In genomic region chr13:20123975-20124374, GRCm38 (mm10) we compare ENCODE assay signal across 21 mouse cellular contexts. TPM values are rescaled to one million over a fixed set of nuclear protein-coding genes. Genes with fewer than 3 reads are reported as not detected.
DNase-seq lines count a peak whose midpoint lies in the region; ATAC-seq and TF ChIP-seq lines count a peak whose summit lies in the region.
"Had no signal": no experiment of that assay in that cellular context is flagged by ENCODE, and none has a peak within 500 bp of the region (broad histone marks: within the 10 kb centered on the region; RNA-seq: fewer than 3 reads in every experiment).

No protein-coding gene starts in this region.

- H3K27me3 ChIP-seq in lung, embryonic 15.5 days = no peaks in the 10 kb centered on the region
- no peaks in the 10 kb centered on the region for H3K27me3 ChIP-seq in lung, postnatal 0 days (replicated peaks; ENCODE audit: insufficient read depth, low read length)
- H3K27me3 ChIP-seq in small intestine, adult 2 months (ENCODE audit: control insufficient read depth, insufficient read depth, low read length) = no peaks in the 10 kb centered on the region
- H3K27me3 ChIP-seq: embryonic facial prominence, embryonic 13.5 days; hindbrain, embryonic 12.5 days had no signal

- no peak overlapping the region for H3K4me2 ChIP-seq in lung, embryonic 15.5 days
- H3K4me2 ChIP-seq in lung, postnatal 0 days (replicated peaks; ENCODE audit: low read depth, low read length) = no peak overlapping the region
- H3K4me2 ChIP-seq: embryonic facial prominence, embryonic 13.5 days; hindbrain, embryonic 12.5 days had no signal

- H3K27ac ChIP-seq in lung, embryonic 15.5 days = peak overlapping the region; percentile 59; the same call in 1 of the 2 replicates
- no peak overlapping the region for H3K27ac ChIP-seq in lung, postnatal 0 days (ENCODE audit: low read length)
- H3K27ac ChIP-seq in small intestine, adult 2 months (ENCODE audit: insufficient read depth, low read depth, low read length) = peak overlapping the region; percentile 48
- H3K27ac ChIP-seq: embryonic facial prominence, embryonic 13.5 days; heart, embryonic 10.5 days; hindbrain, embryonic 12.5 days had no signal

- TF ChIP-seq CTCF in lung, postnatal 0 days (IDR thresholded peaks at IDR 0.05) = no peak
- no peak for TF ChIP-seq CTCF in small intestine, adult 2 months (IDR thresholded peaks at IDR 0.05; ENCODE audit: extremely low read depth, insufficient read length, insufficient replicate concordance, low read depth, low read length)

- no peak overlapping the region for H3K4me3 ChIP-seq in lung, embryonic 15.5 days
- H3K4me3 ChIP-seq in lung, postnatal 0 days (ENCODE audit: low read depth, low read length) = no peak overlapping the region
- no peak overlapping the region for H3K4me3 ChIP-seq in small intestine, adult 2 months (ENCODE audit: low read depth, low read length)
- H3K4me3 ChIP-seq: embryonic facial prominence, embryonic 13.5 days; heart, embryonic 10.5 days; hindbrain, embryonic 12.5 days had no signal

- no peak for ATAC-seq in lung, embryonic 15.5 days (ENCODE audit: borderline replicate concordance, extremely low read depth, low FRiP score, low TSS enrichment)
- ATAC-seq in lung, postnatal 0 days = no peak
- ATAC-seq: forebrain, embryonic 14.5 days; hindbrain, embryonic 16.5 days had no signal

- no peaks in the 10 kb centered on the region for H3K9me3 ChIP-seq in lung, embryonic 15.5 days
- no peaks in the 10 kb centered on the region for H3K9me3 ChIP-seq in lung, postnatal 0 days (ENCODE audit: low read length)
- H3K9me3 ChIP-seq: embryonic facial prominence, embryonic 13.5 days; heart, embryonic 10.5 days; hindbrain, embryonic 12.5 days had no signal

- DNase-seq in lung, postnatal 0 days (ENCODE audit: low spot score) = no peak
- DNase-seq in ES-CJ7 (ENCODE audit: low read depth, low spot score) (peak; percentile 47), ZHBTc4 (ENCODE audit: low read depth, low spot score) (peak; percentile 53)
- DNase-seq in frontal cortex, adult 2 months (ENCODE audit: extremely low spot score in 1 of 2, low spot score in 1 of 2) = no peak
- DNase-seq in layer of hippocampus, postnatal 36 days = no peak
- DNase-seq: adrenal gland, adult 2 months; adrenal gland, postnatal 25 days; cerebellum, adult 18-20 months; cerebellum, adult 9-11 months; cerebellum, postnatal 36 days; gastrocnemius, postnatal 10 days; heart, adult 18-20 months; heart, postnatal 10 days; heart, postnatal 4 days had no signal

- TF ChIP-seq EP300 in lung, postnatal 0 days (IDR thresholded peaks at IDR 0.05) = no peak

- H3K9ac ChIP-seq in lung, embryonic 15.5 days = no peak overlapping the region
- H3K9ac ChIP-seq in lung, postnatal 0 days (replicated peaks; ENCODE audit: low read depth) = no peak overlapping the region
- H3K9ac ChIP-seq: embryonic facial prominence, embryonic 13.5 days; hindbrain, embryonic 12.5 days had no signal

- TF ChIP-seq POLR2A in small intestine, adult 2 months (IDR thresholded peaks at IDR 0.05; ENCODE audit: low read depth, low read length) = no peak

- peaks cover 59% of the 10 kb centered on the region for H3K4me1 ChIP-seq in lung, embryonic 15.5 days
- H3K4me1 ChIP-seq in lung, postnatal 0 days (ENCODE audit: insufficient read depth, low read depth, low read length) = no peaks in the 10 kb centered on the region; the same call in 1 of the 2 replicates
- peaks cover 29% of the 10 kb centered on the region for H3K4me1 ChIP-seq in small intestine, adult 2 months (ENCODE audit: control insufficient read depth, insufficient read depth, insufficient read length, low read length)
- H3K4me1 ChIP-seq: embryonic facial prominence, embryonic 13.5 days; hindbrain, embryonic 12.5 days had no signal

- WGBS in lung, embryonic 15.5 days = 40% methylated on average over 3 of the region's 3 CpGs
- WGBS in lung, postnatal 0 days = 39% methylated on average over 3 of the region's 3 CpGs
- WGBS in small intestine, adult 2 months = 14% methylated on average over 3 of the region's 3 CpGs

- no peaks in the 10 kb centered on the region for H3K36me3 ChIP-seq in lung, embryonic 15.5 days
- H3K36me3 ChIP-seq in lung, postnatal 0 days (ENCODE audit: insufficient read depth, low read length) = no peaks in the 10 kb centered on the region
- no peaks in the 10 kb centered on the region for H3K36me3 ChIP-seq in small intestine, adult 2 months (ENCODE audit: control insufficient read depth, insufficient read depth, low read length)
- H3K36me3 ChIP-seq: embryonic facial prominence, embryonic 13.5 days; heart, embryonic 10.5 days; hindbrain, embryonic 12.5 days had no signal

RNA-seq across cellular contexts. Expression of gene Elmo1, which starts 33.6 kb away (rescaled TPM):
- polyA plus RNA-seq in lung, embryonic 15.5 days (2015; fragmentation: Nextera tagmentation; extraction: Ambion mirVana) = 32.8 and 37.1 TPM in 2 replicates
- polyA plus RNA-seq in lung, postnatal 0 days (2015; fragmentation: Nextera tagmentation; extraction: Ambion mirVana) = 20.8 and 21.9 TPM in 2 replicates
- polyA plus RNA-seq in small intestine, adult 2 months (2012; rRNA removed) = 10.7 and 23.8 TPM in 2 replicates
- 60.3 and 60.6 TPM in 2 replicates for polyA plus RNA-seq in frontal cortex, adult 2 months (2012; rRNA removed)
- total RNA-seq in layer of hippocampus, postnatal 36 days (2021) = 10 to 100 TPM; 24.6 to 29.2 TPM

Comparison
In these comparisons a context has a peak if more than half of its experiments do, and no peak if none do; other contexts are left out.
1. DNase-seq: peak in ES-CJ7 (single experiment) and ZHBTc4 (single experiment); none in lung, postnatal 0 days (single experiment), frontal cortex, adult 2 months (0 of 2) and layer of hippocampus, postnatal 36 days (0 of 2).